Mouse (Mus musculus) R1 (cell line): Measurements from ENCODE around the gene Dennd5b.
"Not testable (repeated sequence)": the region's sequence is repeated elsewhere in the genome, so short reads cannot be mapped to it uniquely, and the experiment has no call there.

Source experiments
- DNase-seq: peaks from one replicate; pipeline ENCODE4 v3.0.0-alpha.2; 2018; ENCODE audit warnings: low read depth, low spot score

The Dennd5b gene

GRCm38 (mm10) chr6:149018431-149018830 is 83.0 kb downstream of the Dennd5b start:
- peak; percentile 92 for DNase-seq

GRCm38 (mm10) chr6:149010766-149011301 is 90.6 kb downstream of the Dennd5b start:
- peak; percentile 81 for DNase-seq

GRCm38 (mm10) chr6:149005009-149005408 is 96.5 kb downstream of the Dennd5b start:
- DNase-seq: no peak

GRCm38 (mm10) chr6:148994327-148994999 is 107.0 kb downstream of the Dennd5b start:
- peak; percentile 94 for DNase-seq

- peak; percentile 95 for DNase-seq
Observed at GRCm38 (mm10) chr6:148993117-148994077, 108.1 kb downstream of the Dennd5b start.

GRCm38 (mm10) chr6:148992373-148993116 is 108.9 kb downstream of the Dennd5b start:
- peak; percentile 100 for DNase-seq

- DNase-seq: peak; percentile 89
Observed at GRCm38 (mm10) chr6:148991660-148992372, 109.7 kb downstream of the Dennd5b start.

- DNase-seq: not testable (repeated sequence)
Observed at GRCm38 (mm10) chr6:148989792-148990491, 111.5 kb downstream of the Dennd5b start.

- peak; percentile 63 for DNase-seq
Observed at GRCm38 (mm10) chr6:148986003-148986402, 115.5 kb downstream of the Dennd5b start.

- no peak for DNase-seq
Observed at GRCm38 (mm10) chr6:148980495-148980894, 121.0 kb downstream of the Dennd5b start.

GRCm38 (mm10) chr6:148975096-148975495 is 126.4 kb downstream of the Dennd5b start:
- DNase-seq: no peak

- no peak for DNase-seq
Observed at GRCm38 (mm10) chr6:148972891-148973290, 128.6 kb downstream of the Dennd5b start.

- DNase-seq: no peak
Observed at GRCm38 (mm10) chr6:148972059-148972848, 129.2 kb downstream of the Dennd5b start.

GRCm38 (mm10) chr6:148971385-148971940 is 130.0 kb downstream of the Dennd5b start:
- DNase-seq: peak; percentile 70

GRCm38 (mm10) chr6:148961285-148961684 is 140.2 kb downstream of the Dennd5b start:
- peak; percentile 27 for DNase-seq

- DNase-seq: no peak
Observed at GRCm38 (mm10) chr6:148959540-148960238, 141.8 kb downstream of the Dennd5b start.

GRCm38 (mm10) chr6:148958712-148959111 is 142.8 kb downstream of the Dennd5b start:
- DNase-seq: peak; percentile 60

- peak; percentile 97 for DNase-seq
Observed at GRCm38 (mm10) chr6:148957046-148957445, 144.4 kb downstream of the Dennd5b start.
